Mouse (Mus musculus): Measurements from ENCODE around the gene Dcxr.

The Dcxr gene

GRCm38 (mm10) chr11:120728530-120729240 lies 1.6 kb upstream of the Dcxr start:
- DNase-seq, result peak; percentile 9

- DNase-seq, result peak; percentile 11
Measured at GRCm38 (mm10) chr11:120727564-120727963, 483 bp upstream of the Dcxr start.

- DNase-seq, result peak; percentile 22
Measured at GRCm38 (mm10) chr11:120726243-120727168, 575 bp downstream of the Dcxr start.

GRCm38 (mm10) chr11:120723509-120723908 lies 3.6 kb downstream of the Dcxr start:
- no peak for DNase-seq

- DNase-seq, result peak; percentile 49
Measured at GRCm38 (mm10) chr11:120722761-120723382, 4.2 kb downstream of the Dcxr start.

- DNase-seq, result no peak
Measured at GRCm38 (mm10) chr11:120722067-120722630, 4.9 kb downstream of the Dcxr start.

GRCm38 (mm10) chr11:120721124-120722066 lies 5.7 kb downstream of the Dcxr start, which contains the start of gene Rac3:
Gene Rac3, plus strand, starts transcription at chr11:120721470.
- DNase-seq, result peak; percentile 79

GRCm38 (mm10) chr11:120720450-120720849 lies 6.6 kb downstream of the Dcxr start:
- peak; percentile 91 for DNase-seq

- peak; percentile 57 for DNase-seq
Measured at GRCm38 (mm10) chr11:120719841-120720376, 7.2 kb downstream of the Dcxr start.

GRCm38 (mm10) chr11:120719242-120719641 lies 7.8 kb downstream of the Dcxr start:
- peak; percentile 24 for DNase-seq

- DNase-seq, result peak; percentile 51
Measured at GRCm38 (mm10) chr11:120715131-120715530, 11.9 kb downstream of the Dcxr start.

- DNase-seq, result peak; percentile 57
Measured at GRCm38 (mm10) chr11:120714546-120714945, 12.5 kb downstream of the Dcxr start.

- peak; percentile 98 for DNase-seq
Measured at GRCm38 (mm10) chr11:120713580-120714518, 13.2 kb downstream of the Dcxr start, which contains the start of the genes Cenpx and Lrrc45. Gene Cenpx, minus strand, starts transcription at chr11:120713738. Gene Lrrc45, plus strand, starts transcription at chr11:120713925.

GRCm38 (mm10) chr11:120712771-120713568 lies 14.1 kb downstream of the Dcxr start:
- peak; percentile 78 for DNase-seq

GRCm38 (mm10) chr11:120711980-120712604 lies 15.0 kb downstream of the Dcxr start:
- DNase-seq, result peak; percentile 58

- DNase-seq, result no peak
Measured at GRCm38 (mm10) chr11:120710672-120711071, 16.4 kb downstream of the Dcxr start.

- no peak for DNase-seq
Measured at GRCm38 (mm10) chr11:120709551-120709950, 17.5 kb downstream of the Dcxr start.

GRCm38 (mm10) chr11:120707969-120708368 lies 19.1 kb downstream of the Dcxr start:
- no peak for DNase-seq

GRCm38 (mm10) chr11:120707225-120707624 lies 19.9 kb downstream of the Dcxr start:
- DNase-seq, result no peak
